Mouse (Mus musculus) embryonic facial prominence, embryonic 13.5 days (tissue): Measurements from ENCODE around the gene Foxp1. TPM values are rescaled to one million over a fixed set of nuclear protein-coding genes. Genes with fewer than 3 reads are reported as not detected.

Source experiments
- ATAC-seq: fragments of 200-750 bp; cut with Nextera tagmentation; 2 replicates; pipeline ENCODE4 v1.8.0; 2017; ENCODE audit warnings: low read depth; ENCODE audit not compliant: insufficient number of reproducible peaks, insufficient read depth, low FRiP score, low TSS enrichment
- H3K27ac ChIP-seq: fragments of 300-500 bp; sonication (generic); 2 replicates; pipeline ENCODE4 v1.5.1; 2015; ENCODE audit warnings: moderate library complexity, mild to moderate bottlenecking, inconsistent platforms
- H3K27me3 ChIP-seq: fragments of 300-500 bp; sonication (generic); 2 replicates; pipeline ENCODE4 v1.6.1; 2015; ENCODE audit warnings: mild to moderate bottlenecking, inconsistent platforms
- H3K36me3 ChIP-seq: fragments of 300-500 bp; sonication (generic); 2 replicates; pipeline ENCODE4 v1.6.1; 2015; ENCODE audit warnings: mild to moderate bottlenecking, inconsistent platforms
- H3K4me1 ChIP-seq: fragments of 300-500 bp; sonication (generic); 2 replicates; pipeline ENCODE4 v1.6.1; 2015; ENCODE audit warnings: inconsistent platforms
- H3K4me2 ChIP-seq: fragments of 300-500 bp; sonication (generic); 2 replicates; pipeline ENCODE4 v1.6.1; 2015; ENCODE audit warnings: moderate library complexity, mild to moderate bottlenecking, inconsistent platforms
- H3K4me3 ChIP-seq: fragments of 300-500 bp; sonication (generic); 2 replicates; pipeline ENCODE4 v1.5.1; 2015; ENCODE audit warnings: mild to moderate bottlenecking, inconsistent platforms
- H3K9ac ChIP-seq: fragments of 300-500 bp; sonication (generic); 2 replicates; pipeline ENCODE4 v1.6.1; 2015; ENCODE audit warnings: mild to moderate bottlenecking, inconsistent platforms
- H3K9me3 ChIP-seq: fragments of 300-500 bp; sonication (generic); 2 replicates; pipeline ENCODE4 v1.6.1; 2016; ENCODE audit warnings: inconsistent platforms
- WGBS: fragments of 180-500 bp; shearing (Covaris S2); methylation state at CpG from one replicate; pipeline ENCODE4 v1.1.7; 2015; ENCODE audit warnings: mixed read lengths; 5-methylcytosine and 5-hydroxymethylcytosine counted together
- polyA plus RNA-seq: library from polyadenylated mRNA; unstranded; fragments of >200 nt; fragmentation: Nextera tagmentation; extraction: Ambion mirVana; gene quantifications from 2 replicates; pipeline ENCODE4 v1.2.1, GENCODE M21; 2015

Gene Foxp1
- polyA plus RNA-seq, 1 experiment from 2014 or later: 66.7 TPM

- no peak for ATAC-seq
- no peak overlapping the region for H3K4me2 ChIP-seq
- WGBS: 87% methylated on average over 5 of the region's 5 CpGs
- no peak overlapping the region for H3K9ac ChIP-seq
- 0 out of 2 replicates have a peak, but pooled peaks cover 8% of the 10 kb centered on the region for H3K27me3 ChIP-seq
- no peaks in the 10 kb centered on the region for H3K36me3 ChIP-seq
- peaks cover 44% of the 10 kb centered on the region for H3K4me1 ChIP-seq
- no peak overlapping the region for H3K27ac ChIP-seq
- no peak overlapping the region for H3K4me3 ChIP-seq
- H3K9me3 ChIP-seq: no peaks in the 10 kb centered on the region
Observed at GRCm38 (mm10) chr6:99274667-99275066, 247.9 kb downstream of the Foxp1 start.

GRCm38 (mm10) chr6:99274222-99274621, 248.3 kb downstream of the Foxp1 start:
- 68% methylated on average over 6 of the region's 6 CpGs for WGBS
- H3K4me3 ChIP-seq: no peak overlapping the region
- 0 out of 2 replicates have a peak, but pooled peaks cover 8% of the 10 kb centered on the region for H3K27me3 ChIP-seq
- ATAC-seq: no peak
- no peak overlapping the region for H3K4me2 ChIP-seq
- H3K36me3 ChIP-seq: no peaks in the 10 kb centered on the region
- no peak overlapping the region for H3K9ac ChIP-seq
- H3K4me1 ChIP-seq: peaks cover 47% of the 10 kb centered on the region
- no peaks in the 10 kb centered on the region for H3K9me3 ChIP-seq
- H3K27ac ChIP-seq: no peak overlapping the region

GRCm38 (mm10) chr6:99273177-99273576, 249.3 kb downstream of the Foxp1 start:
- WGBS: 32% methylated on average over 5 of the region's 5 CpGs
- peaks cover 58% of the 10 kb centered on the region for H3K4me1 ChIP-seq
- H3K4me2 ChIP-seq: no peak overlapping the region
- H3K36me3 ChIP-seq: no peaks in the 10 kb centered on the region
- no peak for ATAC-seq
- no peak overlapping the region for H3K9ac ChIP-seq
- 0 out of 2 replicates have a peak, but pooled peaks cover 8% of the 10 kb centered on the region for H3K27me3 ChIP-seq
- H3K4me3 ChIP-seq: no peak overlapping the region
- no peaks in the 10 kb centered on the region for H3K9me3 ChIP-seq
- H3K27ac ChIP-seq: no peak overlapping the region

GRCm38 (mm10) chr6:99272174-99272573, 250.3 kb downstream of the Foxp1 start:
- no peaks in the 10 kb centered on the region for H3K9me3 ChIP-seq
- H3K27ac ChIP-seq: no peak overlapping the region
- no peaks in the 10 kb centered on the region for H3K36me3 ChIP-seq
- no peak overlapping the region for H3K4me2 ChIP-seq
- H3K4me1 ChIP-seq: peaks cover 60% of the 10 kb centered on the region
- H3K9ac ChIP-seq: no peak overlapping the region
- WGBS: 81% methylated on average over 3 of the region's 3 CpGs
- ATAC-seq: no peak
- H3K4me3 ChIP-seq: no peak overlapping the region
- 0 out of 2 replicates have a peak, but pooled peaks cover 8% of the 10 kb centered on the region for H3K27me3 ChIP-seq

DNA sequence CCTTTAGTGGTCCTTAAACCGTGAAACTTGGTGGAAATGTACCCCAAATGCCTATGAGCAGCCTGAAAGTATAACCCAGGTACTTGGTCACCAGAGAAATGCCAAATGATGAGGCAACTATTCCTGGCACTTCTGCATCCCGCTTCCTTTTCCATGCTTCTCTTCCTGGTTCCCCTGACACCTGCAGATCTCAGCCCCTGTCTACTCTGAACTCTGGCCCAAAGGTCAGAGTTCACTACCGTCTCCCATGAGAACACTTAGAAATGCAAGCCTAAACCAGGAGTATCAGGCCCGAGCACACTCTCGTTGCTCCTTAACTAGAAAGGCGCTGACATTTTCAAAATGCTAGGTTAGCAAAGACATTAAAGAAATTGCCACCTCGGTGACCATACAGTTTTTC, 250.8 kb downstream of the Foxp1 start:
- no peak for ATAC-seq
- 0 out of 2 replicates have a peak, but pooled peaks cover 8% of the 10 kb centered on the region for H3K27me3 ChIP-seq
- WGBS: 67% methylated on average over 7 of the region's 7 CpGs
- no peaks in the 10 kb centered on the region for H3K36me3 ChIP-seq
- H3K9me3 ChIP-seq: no peaks in the 10 kb centered on the region
- no peak overlapping the region for H3K9ac ChIP-seq
- H3K4me2 ChIP-seq: no peak overlapping the region
- no peak overlapping the region for H3K27ac ChIP-seq
- no peak overlapping the region for H3K4me3 ChIP-seq
- H3K4me1 ChIP-seq: peaks cover 61% of the 10 kb centered on the region

DNA sequence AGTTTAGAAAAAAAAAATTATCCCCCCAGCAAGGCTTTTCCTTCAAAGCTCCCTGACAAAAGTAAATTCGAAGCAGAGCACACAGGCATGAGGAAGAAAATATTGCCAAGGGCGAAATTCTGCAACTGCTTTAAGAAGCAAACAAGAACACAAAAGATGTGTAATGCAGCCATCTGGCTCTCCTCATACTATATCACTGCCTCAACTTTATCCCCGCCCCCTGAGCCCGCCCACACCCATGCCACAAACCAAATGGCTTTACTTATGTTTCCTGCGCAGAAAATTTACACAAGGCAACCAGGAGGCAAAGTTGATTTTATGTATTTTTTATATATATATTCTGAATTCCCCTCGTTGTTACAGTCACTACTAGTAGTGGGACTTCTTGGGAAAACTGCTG, 252.6 kb downstream of the Foxp1 start:
- Histone ChIP-seq H3K4me2 (no peak overlapping the region), H3K9me3 (no peaks in the 10 kb centered on the region), H3K4me1 (peaks cover 78% of the 10 kb centered on the region), H3K27ac (peak overlapping the region; percentile 55; the same call in 1 of the 2 replicates), H3K36me3 (no peaks in the 10 kb centered on the region), H3K27me3 (0 out of 2 replicates have a peak, but pooled peaks cover 8% of the 10 kb centered on the region), H3K4me3 (no peak overlapping the region), H3K9ac (no peak overlapping the region)
- 18% methylated on average over 6 of the region's 6 CpGs for WGBS
- ATAC-seq: peak; percentile 57; the same call in 1 of the 2 replicates

DNA sequence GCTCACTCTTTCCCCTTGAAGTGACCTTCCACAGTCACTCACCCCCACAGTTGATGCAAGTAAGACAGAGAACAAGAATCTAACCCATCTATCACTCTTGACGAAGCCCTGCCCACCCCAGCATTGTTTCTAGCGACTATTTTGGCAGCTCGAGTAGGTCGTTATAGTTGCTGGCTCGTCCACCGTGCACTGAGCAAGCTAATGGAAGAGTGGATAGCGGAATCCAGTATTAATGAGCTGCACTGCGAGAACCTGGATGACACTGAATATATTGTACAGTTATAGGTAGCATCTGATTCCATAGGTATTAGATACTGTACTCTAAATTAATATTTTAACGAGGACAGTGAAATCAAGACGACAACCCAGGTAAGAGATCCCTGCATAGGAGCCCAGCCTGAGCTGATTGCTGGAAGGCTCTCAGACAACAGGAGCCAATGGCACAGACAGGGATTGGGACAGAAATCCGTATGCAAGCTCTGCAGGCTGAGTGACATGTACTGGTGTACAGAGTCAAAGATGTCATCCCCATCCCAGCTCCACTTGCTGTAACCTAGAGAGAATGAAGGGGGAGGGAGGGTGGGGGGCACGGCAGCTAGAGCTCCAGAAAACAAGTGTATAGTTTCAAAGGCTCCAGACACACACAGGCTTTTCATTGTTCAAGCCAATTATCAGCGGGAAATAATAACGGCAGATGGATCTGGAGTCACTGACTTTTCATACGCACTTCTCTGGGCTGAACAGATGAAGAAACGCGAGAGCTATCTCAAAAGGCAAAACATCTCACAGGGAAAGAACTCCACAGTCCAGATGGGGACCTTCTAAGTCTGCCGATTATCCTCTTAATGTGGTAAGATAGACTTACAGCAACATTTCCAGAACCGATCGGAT, 254.1 kb downstream of the Foxp1 start:
- H3K9me3 ChIP-seq: no peaks in the 10 kb centered on the region
- no peak overlapping the region for H3K27ac ChIP-seq
- ATAC-seq: no peak
- H3K36me3 ChIP-seq: no peaks in the 10 kb centered on the region
- H3K27me3 ChIP-seq: peaks cover 14% of the 10 kb centered on the region
- no peak overlapping the region for H3K4me2 ChIP-seq
- WGBS: 47% methylated on average over 20 of the region's 20 CpGs
- peaks cover 82% of the 10 kb centered on the region for H3K4me1 ChIP-seq
- H3K4me3 ChIP-seq: no peak overlapping the region
- H3K9ac ChIP-seq: no peak overlapping the region

GRCm38 (mm10) chr6:99265945-99266656, 256.4 kb downstream of the Foxp1 start:
- peak overlapping the region; percentile 60 for H3K27ac ChIP-seq
- H3K36me3 ChIP-seq: no peaks in the 10 kb centered on the region
- ATAC-seq: 0 out of 2 replicates have a peak, but pooled peaks have one; percentile 28
- 28% methylated on average over 13 of the region's 13 CpGs for WGBS
- peaks cover 14% of the 10 kb centered on the region for H3K27me3 ChIP-seq
- peak overlapping the region; percentile 27; the same call in 1 of the 2 replicates for H3K9ac ChIP-seq
- H3K4me3 ChIP-seq: peak overlapping the region; percentile 9; the same call in 1 of the 2 replicates
- peaks cover 78% of the 10 kb centered on the region for H3K4me1 ChIP-seq
- no peaks in the 10 kb centered on the region for H3K9me3 ChIP-seq
- peak overlapping the region; percentile 46 for H3K4me2 ChIP-seq

GRCm38 (mm10) chr6:99265173-99265572, 257.3 kb downstream of the Foxp1 start:
- no peaks in the 10 kb centered on the region for H3K9me3 ChIP-seq
- WGBS: 25% methylated on average over 4 of the region's 4 CpGs
- H3K4me3 ChIP-seq: no peak overlapping the region
- H3K27ac ChIP-seq: no peak overlapping the region; the same call in 1 of the 2 replicates
- peaks cover 74% of the 10 kb centered on the region for H3K4me1 ChIP-seq
- H3K27me3 ChIP-seq: peaks cover 14% of the 10 kb centered on the region
- no peaks in the 10 kb centered on the region for H3K36me3 ChIP-seq
- H3K4me2 ChIP-seq: no peak overlapping the region
- ATAC-seq: no peak
- no peak overlapping the region for H3K9ac ChIP-seq

- Histone ChIP-seq H3K4me3 (no peak overlapping the region), H3K9ac (no peak overlapping the region), H3K4me1 (peaks cover 67% of the 10 kb centered on the region), H3K4me2 (no peak overlapping the region), H3K27ac (no peak overlapping the region), H3K27me3 (peaks cover 14% of the 10 kb centered on the region), H3K36me3 (no peaks in the 10 kb centered on the region), H3K9me3 (no peaks in the 10 kb centered on the region)
- no peak for ATAC-seq
- 35% methylated on average over 13 of the region's 13 CpGs for WGBS
Observed at GRCm38 (mm10) chr6:99264192-99265093, 258.1 kb downstream of the Foxp1 start.

DNA sequence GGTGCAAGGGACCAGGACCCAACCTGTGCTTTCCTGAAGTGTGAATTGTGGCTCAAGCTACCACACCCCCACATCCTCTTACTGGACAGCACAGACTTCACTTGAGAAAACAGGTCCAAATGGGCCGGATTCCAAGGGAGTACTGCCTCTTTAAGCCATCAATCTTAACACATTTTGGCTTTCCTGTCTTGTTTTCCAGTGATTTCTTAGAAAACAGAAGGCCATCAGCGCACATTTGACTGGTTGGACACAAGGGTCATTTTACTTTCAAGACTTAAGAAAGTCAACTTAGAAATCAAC, 258.7 kb downstream of the Foxp1 start:
- H3K9me3 ChIP-seq: no peaks in the 10 kb centered on the region
- no peak overlapping the region for H3K4me2 ChIP-seq
- no peak for ATAC-seq
- peaks cover 62% of the 10 kb centered on the region for H3K4me1 ChIP-seq
- H3K4me3 ChIP-seq: no peak overlapping the region
- 55% methylated on average over 2 of the region's 2 CpGs for WGBS
- no peak overlapping the region for H3K9ac ChIP-seq
- H3K27me3 ChIP-seq: peaks cover 14% of the 10 kb centered on the region
- no peak overlapping the region for H3K27ac ChIP-seq
- no peaks in the 10 kb centered on the region for H3K36me3 ChIP-seq
